Mouse (Mus musculus): ENCODE measurements around the gene Rnf8.
A peak's percentile ranks its signal among the peaks of the same experiment; 100 is the strongest.
"Not testable (repeated sequence)": the region's sequence is repeated elsewhere in the genome, so short reads cannot be mapped to it uniquely, and the experiment has no call there.

Rnf8 gene

GRCm38 (mm10) chr17:29614115-29615023, at the start of gene Rnf8, which contains the start of gene Gm28043:
Gene Rnf8, plus strand, starts transcription at chr17:29614790.
Gene Gm28043, plus strand, starts transcription at chr17:29614876.
- peak; percentile 95 for DNase-seq (ENCODE audit: low read depth)

GRCm38 (mm10) chr17:29565521-29565920, 49.1 kb upstream of the Rnf8 start:
- no peak for DNase-seq (ENCODE audit: low read depth)

GRCm38 (mm10) chr17:29568435-29568834, 46.2 kb upstream of the Rnf8 start:
- no peak for DNase-seq (ENCODE audit: low read depth)

GRCm38 (mm10) chr17:29569831-29570230, 44.8 kb upstream of the Rnf8 start:
- no peak for DNase-seq (ENCODE audit: low read depth)

GRCm38 (mm10) chr17:29579579-29580126, 34.9 kb upstream of the Rnf8 start:
- no peak for DNase-seq (ENCODE audit: low read depth)

- DNase-seq (ENCODE audit: low read depth), result no peak
These were observed 31.0 kb upstream of the Rnf8 start for GRCm38 (mm10) chr17:29583569-29583968.

GRCm38 (mm10) chr17:29584306-29584705, 30.3 kb upstream of the Rnf8 start:
- no peak for DNase-seq (ENCODE audit: low read depth)

GRCm38 (mm10) chr17:29584737-29585136, 29.9 kb upstream of the Rnf8 start:
- DNase-seq (ENCODE audit: low read depth), result no peak

GRCm38 (mm10) chr17:29585446-29585845, 29.1 kb upstream of the Rnf8 start:
- no peak for DNase-seq (ENCODE audit: low read depth)

- no peak for DNase-seq (ENCODE audit: low read depth)
These were observed 27.7 kb upstream of the Rnf8 start for GRCm38 (mm10) chr17:29586921-29587320.

GRCm38 (mm10) chr17:29589221-29589898, 25.2 kb upstream of the Rnf8 start:
- no peak for DNase-seq (ENCODE audit: low read depth)

GRCm38 (mm10) chr17:29595891-29596770, 18.5 kb upstream of the Rnf8 start:
- DNase-seq (ENCODE audit: low read depth), result no peak

GRCm38 (mm10) chr17:29596771-29597132, 17.8 kb upstream of the Rnf8 start:
- DNase-seq (ENCODE audit: low read depth), result no peak

GRCm38 (mm10) chr17:29599051-29599450, 15.5 kb upstream of the Rnf8 start:
- no peak for DNase-seq (ENCODE audit: low read depth)

- DNase-seq (ENCODE audit: low read depth), result no peak
These were observed 15.1 kb upstream of the Rnf8 start for GRCm38 (mm10) chr17:29599537-29599936.

GRCm38 (mm10) chr17:29601391-29601790, 13.2 kb upstream of the Rnf8 start:
- DNase-seq (ENCODE audit: low read depth), result peak; percentile 82

GRCm38 (mm10) chr17:29603283-29603682, 11.3 kb upstream of the Rnf8 start:
- peak; percentile 60 for DNase-seq (ENCODE audit: low read depth)

- not testable (repeated sequence) for DNase-seq (ENCODE audit: low read depth)
These were observed 1.1 kb upstream of the Rnf8 start for GRCm38 (mm10) chr17:29613453-29613852.

GRCm38 (mm10) chr17:29615024-29615551, 498 bp downstream of the Rnf8 start:
- DNase-seq (ENCODE audit: low read depth), result no peak

- DNase-seq (ENCODE audit: low read depth), result peak; percentile 32
These were observed 1.0 kb downstream of the Rnf8 start for GRCm38 (mm10) chr17:29615616-29616015.

GRCm38 (mm10) chr17:29619231-29619630, 4.6 kb downstream of the Rnf8 start:
- no peak for DNase-seq (ENCODE audit: low read depth)

- no peak for DNase-seq (ENCODE audit: low read depth)
These were observed 8.9 kb downstream of the Rnf8 start for GRCm38 (mm10) chr17:29623488-29623887.
